Comparison of ENCODE assay signal across 10 mouse cellular contexts in the genomic region with DNA sequence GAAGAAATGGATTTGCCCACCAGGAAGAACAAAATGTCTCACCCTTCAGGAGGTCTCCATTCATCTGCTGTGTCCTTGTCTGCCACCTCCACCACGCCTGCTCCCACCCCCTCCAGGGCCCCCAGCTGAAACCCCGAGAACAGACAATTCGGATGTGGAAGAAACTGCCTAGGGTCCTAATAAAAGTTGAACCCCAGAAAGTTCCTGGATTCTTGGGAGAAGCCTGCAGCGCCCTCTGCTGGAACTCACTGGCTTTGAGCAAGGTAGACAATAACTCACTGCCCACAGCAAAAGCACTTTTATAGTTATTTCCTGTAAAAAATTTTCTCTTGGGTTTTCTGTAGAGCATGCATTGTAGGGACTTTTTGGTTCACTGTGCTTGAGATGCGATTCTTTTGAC. TPM values are rescaled to one million over a fixed set of nuclear protein-coding genes. Genes with fewer than 3 reads are reported as not detected.
A peak's percentile ranks its signal among the peaks of the same experiment; 100 is the strongest.
DNase-seq lines count a peak whose midpoint lies in the region; ATAC-seq and TF ChIP-seq lines count a peak whose summit lies in the region.
"Had no signal": no experiment of that assay in that cellular context is flagged by ENCODE, and none has a peak within 500 bp of the region (broad histone marks: within the 10 kb centered on the region; RNA-seq: fewer than 3 reads in every experiment).

No protein-coding gene starts in this region.

- H3K27ac ChIP-seq in intestine, embryonic 14.5 days (ENCODE audit: low read depth) = no peak overlapping the region
- no peak overlapping the region for H3K27ac ChIP-seq in intestine, embryonic 16.5 days (ENCODE audit: low read length)
- H3K27ac ChIP-seq in heart, postnatal 0 days (ENCODE audit: low read depth) = no peak overlapping the region
- H3K27ac ChIP-seq in left cerebral cortex, adult 2 months = no peak overlapping the region
- no peak overlapping the region for H3K27ac ChIP-seq in neural tube, embryonic 12.5 days
- H3K27ac ChIP-seq: embryonic facial prominence, embryonic 12.5 days had no signal

- no peaks in the 10 kb centered on the region for H3K27me3 ChIP-seq in intestine, embryonic 14.5 days (replicated peaks; ENCODE audit: control insufficient read depth, insufficient read depth, low read length)
- no peaks in the 10 kb centered on the region for H3K27me3 ChIP-seq in intestine, embryonic 16.5 days (replicated peaks; ENCODE audit: control insufficient read depth, insufficient read depth, low read length)
- no peaks in the 10 kb centered on the region for H3K27me3 ChIP-seq in heart, postnatal 0 days (ENCODE audit: control insufficient read depth, insufficient read depth, low read length)
- H3K27me3 ChIP-seq in neural tube, embryonic 12.5 days (replicated peaks) = no peaks in the 10 kb centered on the region
- H3K27me3 ChIP-seq: embryonic facial prominence, embryonic 12.5 days had no signal

- intact Hi-C loops in left cerebral cortex, adult 2 months (cut with DNase I) = loop anchor here (2.0 kb wide), 1 partner anchor 482 kb away; no protein-coding TSS in a partner anchor

- TF ChIP-seq CTCF in heart, postnatal 0 days (IDR thresholded peaks at IDR 0.05; ENCODE audit: low read depth) = peak; percentile 65
- TF ChIP-seq CTCF in left cerebral cortex, adult 2 months (IDR thresholded peaks at IDR 0.05) = peak; percentile 82

- H3K4me1 ChIP-seq in intestine, embryonic 14.5 days (replicated peaks; ENCODE audit: control insufficient read depth, insufficient read depth, low read length) = no peaks in the 10 kb centered on the region
- no peaks in the 10 kb centered on the region for H3K4me1 ChIP-seq in intestine, embryonic 16.5 days (ENCODE audit: control insufficient read depth, insufficient read depth, low read length)
- H3K4me1 ChIP-seq in heart, postnatal 0 days (ENCODE audit: control insufficient read depth, insufficient read depth) = no peaks in the 10 kb centered on the region
- H3K4me1 ChIP-seq in neural tube, embryonic 12.5 days = no peaks in the 10 kb centered on the region

- no peak overlapping the region for H3K4me3 ChIP-seq in intestine, embryonic 14.5 days (ENCODE audit: low read depth, low read length)
- no peak overlapping the region for H3K4me3 ChIP-seq in intestine, embryonic 16.5 days (ENCODE audit: low read length)
- no peak overlapping the region for H3K4me3 ChIP-seq in heart, postnatal 0 days (ENCODE audit: low read depth, low read length)
- no peak overlapping the region for H3K4me3 ChIP-seq in left cerebral cortex, adult 2 months
- H3K4me3 ChIP-seq in neural tube, embryonic 12.5 days = no peak overlapping the region
- H3K4me3 ChIP-seq: embryonic facial prominence, embryonic 12.5 days; myocyte had no signal

- H3K9me3 ChIP-seq in intestine, embryonic 14.5 days (ENCODE audit: control insufficient read depth, low read length) = no peaks in the 10 kb centered on the region
- no peaks in the 10 kb centered on the region for H3K9me3 ChIP-seq in intestine, embryonic 16.5 days (ENCODE audit: control insufficient read depth, low read length)
- no peaks in the 10 kb centered on the region for H3K9me3 ChIP-seq in heart, postnatal 0 days (replicated peaks; ENCODE audit: control insufficient read depth, low read length)
- no peaks in the 10 kb centered on the region for H3K9me3 ChIP-seq in neural tube, embryonic 12.5 days
- H3K9me3 ChIP-seq: embryonic facial prominence, embryonic 12.5 days had no signal

- peak; percentile 82 for DNase-seq in intestine, embryonic 14.5 days (ENCODE audit: low spot score)
- DNase-seq in adrenal gland, adult 18-20 months (ENCODE audit: low spot score in 2 of 2) = peak; percentile 74 to 80
- DNase-seq in embryo, embryonic 10.5 days (ENCODE audit: low spot score) = peak; percentile 86
- DNase-seq in heart, postnatal 0 days (ENCODE audit: low spot score) = peak; percentile 27
- peak; percentile 47 to 57 for DNase-seq in left cerebral cortex, adult 2 months (ENCODE audit: extremely low spot score in 1 of 2, low spot score in 2 of 2)
- peak; percentile 73 for DNase-seq in thymus, postnatal 25 days

- no peak for ATAC-seq in intestine, embryonic 14.5 days (replicated peaks; ENCODE audit: low FRiP score, low TSS enrichment, low read depth)
- no peak for ATAC-seq in intestine, embryonic 16.5 days
- no peak for ATAC-seq in heart, postnatal 0 days (ENCODE audit: insufficient read depth, low read depth)
- no peak for ATAC-seq in neural tube, embryonic 12.5 days (ENCODE audit: low FRiP score, low read depth)

- H3K4me2 ChIP-seq in intestine, embryonic 14.5 days (ENCODE audit: low read length) = no peak overlapping the region
- no peak overlapping the region for H3K4me2 ChIP-seq in intestine, embryonic 16.5 days (ENCODE audit: low read depth, low read length)
- H3K4me2 ChIP-seq in heart, postnatal 0 days (ENCODE audit: low read depth, low read length) = no peak overlapping the region
- 0 out of 2 replicates have a peak overlapping the region, but pooled peaks have one; percentile 15 for H3K4me2 ChIP-seq in neural tube, embryonic 12.5 days (replicated peaks)
- H3K4me2 ChIP-seq: embryonic facial prominence, embryonic 12.5 days had no signal

- H3K9ac ChIP-seq in intestine, embryonic 14.5 days (ENCODE audit: low read length) = no peak overlapping the region
- H3K9ac ChIP-seq in intestine, embryonic 16.5 days (ENCODE audit: low read depth, low read length) = no peak overlapping the region
- no peak overlapping the region for H3K9ac ChIP-seq in heart, postnatal 0 days (replicated peaks; ENCODE audit: low read depth, low read length)
- no peak overlapping the region for H3K9ac ChIP-seq in neural tube, embryonic 12.5 days
- H3K9ac ChIP-seq: embryonic facial prominence, embryonic 12.5 days had no signal

- H3K36me3 ChIP-seq in intestine, embryonic 14.5 days (ENCODE audit: control insufficient read depth, insufficient read depth, low read length) = no peaks in the 10 kb centered on the region
- H3K36me3 ChIP-seq in intestine, embryonic 16.5 days (ENCODE audit: control insufficient read depth, insufficient read depth, low read length) = no peaks in the 10 kb centered on the region
- H3K36me3 ChIP-seq in heart, postnatal 0 days (replicated peaks; ENCODE audit: control insufficient read depth, insufficient read depth, low read length) = no peaks in the 10 kb centered on the region
- H3K36me3 ChIP-seq in neural tube, embryonic 12.5 days = no peaks in the 10 kb centered on the region
- H3K36me3 ChIP-seq: embryonic facial prominence, embryonic 12.5 days had no signal

- WGBS in intestine, embryonic 14.5 days = 15% methylated on average over 5 of the region's 5 CpGs
- WGBS in intestine, embryonic 16.5 days = 16% methylated on average over 5 of the region's 5 CpGs
- WGBS in heart, postnatal 0 days = 12% methylated on average over 5 of the region's 5 CpGs
- WGBS in neural tube, embryonic 12.5 days = 10% methylated on average over 5 of the region's 5 CpGs

- TF ChIP-seq EP300 in heart, postnatal 0 days (IDR thresholded peaks at IDR 0.05; ENCODE audit: low read depth) = no peak

RNA-seq across cellular contexts. Expression of a gene that starts 9.3 kb away (rescaled TPM):
- not detected in 2 replicates for polyA plus RNA-seq in intestine, embryonic 14.5 days (2014; fragmentation: Nextera tagmentation; extraction: Ambion mirVana)
- polyA plus RNA-seq in intestine, embryonic 16.5 days (2015; fragmentation: Nextera tagmentation; extraction: Ambion mirVana) = not detected in 2 replicates
- not detected for total RNA-seq in adrenal gland, adult 18-20 months (2021)
- not detected in 2 replicates for total RNA-seq in heart, postnatal 0 days (2014; rRNA removed; ENCODE audit: low replicate concordance)
- not detected in 2 replicates for polyA plus RNA-seq in heart, postnatal 0 days (2015; fragmentation: Nextera tagmentation; extraction: Ambion mirVana)
- total RNA-seq in left cerebral cortex, adult 2 months (2021) = not detected
- not detected in 2 replicates for polyA plus RNA-seq in neural tube, embryonic 12.5 days (2016; fragmentation: Nextera tagmentation; extraction: Ambion mirVana)
- polyA plus RNA-seq: embryonic facial prominence, embryonic 12.5 days had no signal

RNA-seq across cellular contexts. Expression of a gene that starts 22.8 kb away (rescaled TPM):
- polyA plus RNA-seq in intestine, embryonic 14.5 days (2014; fragmentation: Nextera tagmentation; extraction: Ambion mirVana) = not detected in 2 replicates
- polyA plus RNA-seq in intestine, embryonic 16.5 days (2015; fragmentation: Nextera tagmentation; extraction: Ambion mirVana) = not detected in 2 replicates
- not detected for total RNA-seq in adrenal gland, adult 18-20 months (2021)
- total RNA-seq in heart, postnatal 0 days (2014; rRNA removed; ENCODE audit: low replicate concordance) = not detected in 2 replicates
- polyA plus RNA-seq in heart, postnatal 0 days (2015; fragmentation: Nextera tagmentation; extraction: Ambion mirVana) = not detected in 2 replicates
- total RNA-seq in left cerebral cortex, adult 2 months (2021) = not detected
- polyA plus RNA-seq in neural tube, embryonic 12.5 days (2016; fragmentation: Nextera tagmentation; extraction: Ambion mirVana) = not detected in 2 replicates
- polyA plus RNA-seq: embryonic facial prominence, embryonic 12.5 days had no signal

RNA-seq across cellular contexts. Expression of a gene that starts 36.5 kb away (rescaled TPM):
- not detected in 2 replicates for polyA plus RNA-seq in intestine, embryonic 14.5 days (2014; fragmentation: Nextera tagmentation; extraction: Ambion mirVana)
- polyA plus RNA-seq in intestine, embryonic 16.5 days (2015; fragmentation: Nextera tagmentation; extraction: Ambion mirVana) = not detected in 2 replicates
- not detected for total RNA-seq in adrenal gland, adult 18-20 months (2021)
- total RNA-seq in heart, postnatal 0 days (2014; rRNA removed; ENCODE audit: low replicate concordance) = not detected in 2 replicates
- polyA plus RNA-seq in heart, postnatal 0 days (2015; fragmentation: Nextera tagmentation; extraction: Ambion mirVana) = not detected in 2 replicates
- not detected for total RNA-seq in left cerebral cortex, adult 2 months (2021)
- not detected in 2 replicates for polyA plus RNA-seq in neural tube, embryonic 12.5 days (2016; fragmentation: Nextera tagmentation; extraction: Ambion mirVana)
- polyA plus RNA-seq: embryonic facial prominence, embryonic 12.5 days; myocyte had no signal

Comparison
In these comparisons a context has a peak if more than half of its experiments do, and no peak if none do; other contexts are left out.
1. DNase-seq: peak in every context shown above with its lines; median percentile 86 in embryo, embryonic 10.5 days; 82 in intestine, embryonic 14.5 days; 77 in adrenal gland, adult 18-20 months; 73 in thymus, postnatal 25 days; 52 in left cerebral cortex, adult 2 months; 27 in heart, postnatal 0 days.